In the genomic region with DNA sequence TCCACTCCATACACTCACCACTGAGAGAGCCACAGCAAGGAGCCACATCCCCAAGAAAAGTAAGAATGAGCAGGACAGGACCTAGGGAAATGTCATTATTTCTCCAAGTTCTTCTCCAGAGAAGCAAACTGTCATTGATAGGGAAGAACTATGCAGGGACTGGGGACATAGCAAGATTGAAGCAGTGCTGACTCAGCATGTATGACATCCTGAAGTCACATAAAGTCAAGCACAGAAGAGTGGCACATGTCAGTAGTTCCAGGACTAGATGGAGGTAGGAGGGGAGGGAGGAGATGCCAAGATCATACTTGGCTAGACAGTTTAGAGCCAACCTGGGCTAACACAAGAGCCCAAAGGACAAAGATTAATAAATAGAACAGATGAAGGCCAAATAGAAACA, we compare ENCODE assay signal across 16 mouse cellular contexts.
"Had no signal": no experiment of that assay in that cellular context is flagged by ENCODE, and none has a peak within 500 bp of the region (broad histone marks: within the 10 kb centered on the region; RNA-seq: fewer than 3 reads in every experiment).

No protein-coding gene starts in this region.

- H3K4me1 ChIP-seq: neural tube, embryonic 13.5 days; neural tube, embryonic 15.5 days; stomach, embryonic 15.5 days had no signal

- H3K9ac ChIP-seq: neural tube, embryonic 13.5 days; neural tube, embryonic 15.5 days; stomach, embryonic 15.5 days had no signal

- H3K36me3 ChIP-seq: neural tube, embryonic 13.5 days; neural tube, embryonic 15.5 days; stomach, embryonic 15.5 days had no signal

- H3K4me2 ChIP-seq: neural tube, embryonic 13.5 days; neural tube, embryonic 15.5 days; stomach, embryonic 15.5 days had no signal

- H3K4me3 ChIP-seq: neural tube, embryonic 13.5 days; neural tube, embryonic 15.5 days; stomach, embryonic 15.5 days had no signal

- H3K27ac ChIP-seq: neural tube, embryonic 13.5 days; neural tube, embryonic 15.5 days; stomach, embryonic 15.5 days; stomach, postnatal 0 days had no signal

- H3K27me3 ChIP-seq: neural tube, embryonic 13.5 days; neural tube, embryonic 15.5 days; stomach, embryonic 15.5 days had no signal

- DNase-seq: retina, postnatal 1 day; right cerebral cortex, adult 18-20 months; right cerebral cortex, postnatal 14 days; right cerebral cortex, postnatal 25 days; right cerebral cortex, postnatal 4 days; spleen, adult 18-20 months; thymus, adult 18-20 months; thymus, adult 2 months; thymus, postnatal 14 days; thymus, postnatal 25 days; thymus, postnatal 36 days; thymus, postnatal 4 days had no signal

- H3K9me3 ChIP-seq: neural tube, embryonic 13.5 days; neural tube, embryonic 15.5 days; stomach, embryonic 15.5 days had no signal
